Mouse (Mus musculus) right cerebral cortex, adult 18-20 months (tissue): ENCODE results near the gene Dnajb7.
A peak's percentile ranks its signal among the peaks of the same experiment; 100 is the strongest.

ENCODE experiments used
- DNase-seq: peaks from one replicate; pipeline ENCODE4 v3.0.0; 2022; ENCODE audit warnings: mixed read lengths

Gene Dnajb7

DNA sequence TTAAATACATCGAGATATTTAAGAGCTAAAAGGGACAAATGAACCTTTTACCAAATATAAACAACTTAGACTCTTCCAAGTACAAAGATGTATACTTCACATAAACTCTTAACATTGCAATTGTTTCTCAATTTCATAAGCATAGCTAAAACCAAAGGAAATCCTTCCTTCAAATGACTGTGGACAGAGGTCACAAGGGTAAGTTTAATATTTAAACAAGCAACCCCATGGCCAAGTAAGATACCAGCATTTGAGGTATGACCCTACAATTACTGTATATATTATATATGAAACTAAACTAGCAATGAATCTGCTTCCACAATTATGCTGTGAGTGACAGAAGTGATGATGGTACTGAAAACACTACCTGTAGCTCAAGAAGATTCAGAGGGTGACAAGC lies 43.8 kb downstream of the Dnajb7 start:
- no peak for DNase-seq

GRCm38 (mm10) chr15:81362501-81362900 lies 45.6 kb downstream of the Dnajb7 start:
- no peak for DNase-seq

DNA sequence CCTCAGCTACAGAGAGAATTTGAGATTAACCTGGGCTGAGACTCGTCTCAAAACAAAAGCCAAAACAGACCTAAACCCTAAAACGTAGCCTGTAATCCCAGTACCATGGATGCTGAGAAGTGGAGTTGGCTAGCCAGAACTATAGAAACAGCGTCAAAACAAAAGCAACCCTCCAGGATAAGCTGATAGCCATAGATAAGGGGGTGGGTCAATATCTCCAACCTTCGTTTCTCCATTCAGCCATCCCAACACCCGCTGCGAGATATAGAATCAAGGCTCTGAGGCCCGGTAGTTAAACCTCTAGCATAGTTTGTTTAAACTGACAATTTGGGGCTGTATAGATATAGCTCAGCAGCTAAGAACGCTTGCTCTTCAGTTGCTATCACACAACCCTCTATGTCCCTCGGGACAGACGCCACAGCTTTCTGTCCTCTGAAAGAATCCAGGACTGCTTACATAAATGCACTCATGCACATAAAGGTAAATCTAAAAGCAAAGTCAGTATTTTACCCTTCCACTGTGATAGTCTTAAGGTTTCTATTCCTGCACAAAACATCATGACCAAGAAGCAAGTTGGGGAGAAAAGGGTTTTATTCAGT lies 46.6 kb downstream of the Dnajb7 start:
- DNase-seq = no peak

DNA sequence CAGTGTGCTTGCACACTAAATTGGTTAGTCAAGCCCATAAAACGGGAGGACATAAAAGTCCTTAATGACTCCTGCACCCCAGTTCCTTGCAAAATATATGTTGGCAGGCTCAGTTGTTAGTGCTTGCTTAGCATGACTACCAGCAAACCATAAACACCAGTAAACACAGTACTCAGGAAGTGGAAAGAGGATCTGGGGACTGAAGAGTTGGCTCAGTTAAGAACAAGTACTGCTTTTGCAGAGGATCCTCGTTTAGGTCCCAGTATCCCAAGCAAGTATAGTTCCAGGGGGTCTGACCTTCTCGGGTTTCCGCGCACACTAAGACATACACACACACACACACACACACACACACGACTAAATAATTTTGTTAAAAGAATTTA lies 47.1 kb downstream of the Dnajb7 start:
- DNase-seq = no peak

DNA sequence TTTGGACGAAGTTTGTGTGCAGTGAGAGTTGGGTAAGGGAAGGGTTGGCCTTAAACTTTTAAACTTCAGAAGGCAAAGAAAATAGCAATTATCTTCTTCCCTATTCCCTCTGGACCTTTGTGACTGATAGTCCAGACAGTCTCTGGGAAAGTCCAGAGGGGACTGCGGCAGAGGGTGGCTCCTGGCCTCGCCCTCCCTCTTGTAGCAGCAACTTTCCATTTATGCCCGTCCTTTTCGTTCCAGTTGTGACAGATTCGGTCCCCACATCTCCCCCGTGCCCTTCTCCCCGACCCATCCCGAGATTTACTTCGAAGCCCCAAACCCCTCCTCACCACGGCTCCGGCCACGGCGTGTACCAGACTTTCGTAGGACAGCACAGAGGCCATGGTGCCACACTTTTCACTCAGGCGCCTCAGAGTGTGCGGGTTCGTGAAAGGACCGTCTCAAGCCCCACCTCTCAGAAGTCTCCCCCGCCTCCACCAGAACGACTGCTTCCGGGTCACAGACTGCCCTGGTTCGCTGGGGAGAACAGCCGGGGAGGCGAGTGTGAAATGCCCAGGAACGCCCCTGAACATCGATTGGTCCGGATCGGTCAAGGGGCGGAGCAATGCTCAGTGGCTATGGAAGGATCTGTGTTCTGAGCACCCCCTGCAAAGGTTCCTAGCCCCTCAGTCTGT lies 47.6 kb downstream of the Dnajb7 start, which contains the start of gene Slc25a17:
Gene Slc25a17 (minus strand): TSS at position 468 of the 677 bp plus-strand sequence.
- DNase-seq = peak; percentile 95

GRCm38 (mm10) chr15:81359421-81359820 lies 48.7 kb downstream of the Dnajb7 start:
- no peak for DNase-seq

DNA sequence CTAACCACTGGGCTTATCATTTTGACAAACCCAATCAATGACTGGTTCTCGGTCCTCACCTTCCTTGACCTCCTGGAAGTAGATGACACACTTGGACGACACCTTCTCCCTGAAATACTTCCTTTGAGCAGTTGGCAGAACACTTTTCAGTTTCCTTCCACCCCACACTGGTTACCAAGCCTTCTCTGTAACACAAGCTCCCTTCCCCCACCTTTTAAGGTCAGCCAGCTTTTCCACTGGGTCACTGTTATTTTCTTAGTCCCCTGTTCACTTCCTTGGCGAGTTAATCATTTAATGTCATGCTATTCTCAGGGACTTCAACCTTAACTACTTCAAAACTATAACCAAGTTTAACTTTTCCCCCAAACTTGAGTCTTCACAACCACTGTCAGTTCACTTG lies 49.2 kb downstream of the Dnajb7 start:
- no peak for DNase-seq

DNA sequence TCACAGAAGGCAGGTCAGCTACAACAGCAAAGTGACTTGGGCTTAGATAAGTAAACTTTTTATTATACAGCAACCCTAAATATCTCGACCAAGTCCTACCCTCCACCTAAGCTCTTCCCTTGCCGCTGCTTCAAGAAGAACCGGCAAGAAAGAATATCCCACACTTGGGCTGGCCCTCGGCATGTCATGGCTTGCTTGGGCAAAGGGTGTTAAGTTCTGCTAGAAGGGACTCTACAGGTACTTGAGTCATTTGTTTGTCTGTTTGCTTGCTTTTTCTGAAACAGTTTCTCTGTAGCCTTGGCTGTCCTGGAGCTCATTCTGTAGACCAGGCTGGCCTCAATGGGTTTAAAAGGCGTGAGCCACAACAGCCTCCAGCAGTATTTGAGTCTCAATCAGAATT lies 51.2 kb downstream of the Dnajb7 start:
- no peak for DNase-seq
